Mouse (Mus musculus): ENCODE data around the gene Gm5426. TPM values are rescaled to one million over a fixed set of nuclear protein-coding genes. Genes with fewer than 3 reads are reported as not detected.
A peak's percentile ranks its signal among the peaks of the same experiment; 100 is the strongest.

The Gm5426 gene
- total and polyA plus RNA-seq, 2 experiments from 2014 or later = not detected

GRCm38 (mm10) chr10:96101035-96101434, 35.4 kb upstream of the Gm5426 start:
- TF ChIP-seq CTCF (IDR thresholded peaks at IDR 0.05) = no peak
- no peaks in the 10 kb centered on the region for H3K27me3 ChIP-seq (ENCODE audit: insufficient read depth, low read length)
- no peaks in the 10 kb centered on the region for H3K36me3 ChIP-seq (ENCODE audit: insufficient read depth, low read length)
- no peak overlapping the region for H3K4me2 ChIP-seq (ENCODE audit: low read depth, low read length, poor library complexity, severe bottlenecking)
- no peak overlapping the region for H3K27ac ChIP-seq (ENCODE audit: low read depth, low read length)
- ATAC-seq (ENCODE audit: low FRiP score) (no peak), DNase-seq (ENCODE audit: low spot score) (no peak)
- 86% methylated on average over 4 of the region's 4 CpGs for WGBS
- H3K9ac ChIP-seq (replicated peaks; ENCODE audit: low read length, poor library complexity, severe bottlenecking) = no peak overlapping the region
- H3K4me3 ChIP-seq (ENCODE audit: low read depth, low read length) = no peak overlapping the region
- no peaks in the 10 kb centered on the region for H3K9me3 ChIP-seq (ENCODE audit: low read length)
- H3K4me1 ChIP-seq (ENCODE audit: insufficient read depth, low read length) = no peaks in the 10 kb centered on the region

- Histone ChIP-seq H3K27me3 (ENCODE audit: insufficient read depth, low read length) (no peaks in the 10 kb centered on the region), H3K4me3 (ENCODE audit: low read depth, low read length) (no peak overlapping the region), H3K9ac (replicated peaks; ENCODE audit: low read length, poor library complexity, severe bottlenecking) (no peak overlapping the region), H3K4me1 (ENCODE audit: insufficient read depth, low read length) (no peaks in the 10 kb centered on the region), H3K9me3 (ENCODE audit: low read length) (no peaks in the 10 kb centered on the region), H3K36me3 (ENCODE audit: insufficient read depth, low read length) (no peaks in the 10 kb centered on the region), H3K4me2 (ENCODE audit: low read depth, low read length, poor library complexity, severe bottlenecking) (no peak overlapping the region), H3K27ac (ENCODE audit: low read depth, low read length) (no peak overlapping the region)
- DNase-seq (ENCODE audit: low spot score) = peak; percentile 34
- WGBS = 40% methylated on average over 3 of the region's 3 CpGs
- peak; percentile 45 for TF ChIP-seq CTCF (IDR thresholded peaks at IDR 0.05)
- ATAC-seq (ENCODE audit: low FRiP score) = no peak
Measured at GRCm38 (mm10) chr10:96104158-96104557, 32.2 kb upstream of the Gm5426 start.

GRCm38 (mm10) chr10:96104624-96105023, 31.8 kb upstream of the Gm5426 start:
- Histone ChIP-seq H3K4me1 (ENCODE audit: insufficient read depth, low read length) (no peaks in the 10 kb centered on the region), H3K4me2 (ENCODE audit: low read depth, low read length, poor library complexity, severe bottlenecking) (no peak overlapping the region), H3K9ac (replicated peaks; ENCODE audit: low read length, poor library complexity, severe bottlenecking) (no peak overlapping the region), H3K27ac (ENCODE audit: low read depth, low read length) (no peak overlapping the region), H3K9me3 (ENCODE audit: low read length) (no peaks in the 10 kb centered on the region), H3K4me3 (ENCODE audit: low read depth, low read length) (no peak overlapping the region), H3K27me3 (ENCODE audit: insufficient read depth, low read length) (no peaks in the 10 kb centered on the region), H3K36me3 (ENCODE audit: insufficient read depth, low read length) (no peaks in the 10 kb centered on the region)
- WGBS = 91% methylated on average over 4 of the region's 4 CpGs
- DNase-seq (ENCODE audit: low spot score) (no peak), ATAC-seq (ENCODE audit: low FRiP score) (no peak)
- no peak for TF ChIP-seq CTCF (IDR thresholded peaks at IDR 0.05)

- Histone ChIP-seq H3K4me2 (ENCODE audit: low read depth, low read length, poor library complexity, severe bottlenecking) (no peak overlapping the region), H3K9me3 (ENCODE audit: low read length) (no peaks in the 10 kb centered on the region), H3K27me3 (ENCODE audit: insufficient read depth, low read length) (no peaks in the 10 kb centered on the region), H3K9ac (replicated peaks; ENCODE audit: low read length, poor library complexity, severe bottlenecking) (no peak overlapping the region), H3K27ac (ENCODE audit: low read depth, low read length) (no peak overlapping the region), H3K4me3 (ENCODE audit: low read depth, low read length) (no peak overlapping the region), H3K4me1 (ENCODE audit: insufficient read depth, low read length) (no peaks in the 10 kb centered on the region), H3K36me3 (ENCODE audit: insufficient read depth, low read length) (no peaks in the 10 kb centered on the region)
- ATAC-seq (ENCODE audit: low FRiP score) (no peak), DNase-seq (ENCODE audit: low spot score) (no peak)
- 89% methylated on average over 2 of the region's 2 CpGs for WGBS
- peak; percentile 50 for TF ChIP-seq CTCF (IDR thresholded peaks at IDR 0.05)
Measured at GRCm38 (mm10) chr10:96105124-96105523, 31.3 kb upstream of the Gm5426 start.

- Histone ChIP-seq H3K9ac (replicated peaks; ENCODE audit: low read length, poor library complexity, severe bottlenecking) (no peak overlapping the region), H3K4me3 (ENCODE audit: low read depth, low read length) (no peak overlapping the region), H3K27ac (ENCODE audit: low read depth, low read length) (no peak overlapping the region), H3K4me1 (ENCODE audit: insufficient read depth, low read length) (no peaks in the 10 kb centered on the region), H3K4me2 (ENCODE audit: low read depth, low read length, poor library complexity, severe bottlenecking) (no peak overlapping the region), H3K9me3 (ENCODE audit: low read length) (no peaks in the 10 kb centered on the region), H3K27me3 (ENCODE audit: insufficient read depth, low read length) (no peaks in the 10 kb centered on the region), H3K36me3 (ENCODE audit: insufficient read depth, low read length) (no peaks in the 10 kb centered on the region)
- DNase-seq (ENCODE audit: low spot score) = no peak
- WGBS = 67% methylated on average over 4 of the region's 4 CpGs
- no peak for TF ChIP-seq CTCF (IDR thresholded peaks at IDR 0.05)
- ATAC-seq (ENCODE audit: low FRiP score) = no peak
Measured at GRCm38 (mm10) chr10:96106972-96107720, 29.3 kb upstream of the Gm5426 start.

- ATAC-seq (ENCODE audit: low FRiP score) (no peak), DNase-seq (ENCODE audit: low spot score) (no peak)
- no peak overlapping the region for H3K9ac ChIP-seq (replicated peaks; ENCODE audit: low read length, poor library complexity, severe bottlenecking)
- no peaks in the 10 kb centered on the region for H3K27me3 ChIP-seq (ENCODE audit: insufficient read depth, low read length)
- H3K27ac ChIP-seq (ENCODE audit: low read depth, low read length) = no peak overlapping the region
- no peaks in the 10 kb centered on the region for H3K4me1 ChIP-seq (ENCODE audit: insufficient read depth, low read length)
- 72% methylated on average over 1 of the region's 1 CpGs for WGBS
- H3K4me3 ChIP-seq (ENCODE audit: low read depth, low read length) = no peak overlapping the region
- no peaks in the 10 kb centered on the region for H3K9me3 ChIP-seq (ENCODE audit: low read length)
- H3K36me3 ChIP-seq (ENCODE audit: insufficient read depth, low read length) = no peaks in the 10 kb centered on the region
- H3K4me2 ChIP-seq (ENCODE audit: low read depth, low read length, poor library complexity, severe bottlenecking) = no peak overlapping the region
- no peak for TF ChIP-seq CTCF (IDR thresholded peaks at IDR 0.05)
Measured at GRCm38 (mm10) chr10:96107825-96108224, 28.6 kb upstream of the Gm5426 start.

All from midbrain, postnatal 0 days (tissue).